Mouse (Mus musculus): ENCODE data around the gene Pla2g15. TPM values are rescaled to one million over a fixed set of nuclear protein-coding genes. Genes with fewer than 3 reads are reported as not detected.
"Not testable (repeated sequence)": the region's sequence is repeated elsewhere in the genome, so short reads cannot be mapped to it uniquely, and the experiment has no call there.

Gene Pla2g15
- polyA plus RNA-seq, 1 experiment from 2014 or later: 12.9 TPM

- Histone ChIP-seq H3K9me3 (replicated peaks) (no peaks in the 10 kb centered on the region), H3K4me2 (no peak overlapping the region), H3K4me3 (no peak overlapping the region), H3K4me1 (peaks cover 13% of the 10 kb centered on the region), H3K9ac (no peak overlapping the region), H3K27ac (peak overlapping the region; percentile 7; the same call in 1 of the 2 replicates), H3K36me3 (ENCODE audit: poor library complexity, severe bottlenecking) (peaks cover 19% of the 10 kb centered on the region), H3K27me3 (no peaks in the 10 kb centered on the region)
- WGBS: 85% methylated on average over 1 of the region's 1 CpGs
- no peak for ATAC-seq
These were observed 27.4 kb downstream of the Pla2g15 start for GRCm38 (mm10) chr8:106177594-106177993.

- no peak for ATAC-seq
- H3K4me1 ChIP-seq: peaks cover 13% of the 10 kb centered on the region
- peaks cover 21% of the 10 kb centered on the region for H3K36me3 ChIP-seq (ENCODE audit: poor library complexity, severe bottlenecking)
- no peak overlapping the region for H3K27ac ChIP-seq
- no peak overlapping the region for H3K4me3 ChIP-seq
- 76% methylated on average over 2 of the region's 2 CpGs for WGBS
- no peak overlapping the region for H3K4me2 ChIP-seq
- H3K9ac ChIP-seq: no peak overlapping the region
- H3K27me3 ChIP-seq: no peaks in the 10 kb centered on the region
- H3K9me3 ChIP-seq (replicated peaks): no peaks in the 10 kb centered on the region
These were observed 28.2 kb downstream of the Pla2g15 start for GRCm38 (mm10) chr8:106178428-106178827.

GRCm38 (mm10) chr8:106185628-106186270, 35.5 kb downstream of the Pla2g15 start:
- H3K4me2 ChIP-seq: no peak overlapping the region
- peaks cover 63% of the 10 kb centered on the region for H3K36me3 ChIP-seq (ENCODE audit: poor library complexity, severe bottlenecking)
- H3K9ac ChIP-seq: no peak overlapping the region
- ATAC-seq: no peak
- WGBS: 88% methylated on average over 8 of the region's 8 CpGs
- H3K4me1 ChIP-seq: no peaks in the 10 kb centered on the region
- no peaks in the 10 kb centered on the region for H3K9me3 ChIP-seq (replicated peaks)
- no peak overlapping the region for H3K27ac ChIP-seq
- no peaks in the 10 kb centered on the region for H3K27me3 ChIP-seq
- H3K4me3 ChIP-seq: no peak overlapping the region

- Histone ChIP-seq H3K9me3 (replicated peaks) (no peaks in the 10 kb centered on the region), H3K36me3 (ENCODE audit: poor library complexity, severe bottlenecking) (peaks cover 69% of the 10 kb centered on the region), H3K27me3 (no peaks in the 10 kb centered on the region), H3K4me2 (no peak overlapping the region), H3K4me1 (no peaks in the 10 kb centered on the region), H3K9ac (no peak overlapping the region), H3K27ac (no peak overlapping the region), H3K4me3 (no peak overlapping the region)
- ATAC-seq: no peak
- WGBS: 94% methylated on average over 3 of the region's 3 CpGs
These were observed 36.2 kb downstream of the Pla2g15 start for GRCm38 (mm10) chr8:106186394-106186793.

GRCm38 (mm10) chr8:106189162-106189561, 39.0 kb downstream of the Pla2g15 start:
- H3K27me3 ChIP-seq: no peaks in the 10 kb centered on the region
- WGBS: 97% methylated on average over 4 of the region's 4 CpGs
- no peak overlapping the region for H3K4me2 ChIP-seq
- no peaks in the 10 kb centered on the region for H3K9me3 ChIP-seq (replicated peaks)
- no peak overlapping the region for H3K9ac ChIP-seq
- no peak for ATAC-seq
- H3K4me1 ChIP-seq: no peaks in the 10 kb centered on the region
- peaks cover 82% of the 10 kb centered on the region for H3K36me3 ChIP-seq (ENCODE audit: poor library complexity, severe bottlenecking)
- no peak overlapping the region for H3K4me3 ChIP-seq
- H3K27ac ChIP-seq: no peak overlapping the region

GRCm38 (mm10) chr8:106191639-106192038, 41.4 kb downstream of the Pla2g15 start:
- H3K4me1 ChIP-seq: no peaks in the 10 kb centered on the region
- H3K27ac ChIP-seq: no peak overlapping the region
- H3K27me3 ChIP-seq: no peaks in the 10 kb centered on the region
- 89% methylated on average over 5 of the region's 5 CpGs for WGBS
- no peak for ATAC-seq
- H3K4me2 ChIP-seq: no peak overlapping the region
- H3K4me3 ChIP-seq: no peak overlapping the region
- H3K36me3 ChIP-seq (ENCODE audit: poor library complexity, severe bottlenecking): peaks cover 90% of the 10 kb centered on the region
- H3K9ac ChIP-seq: no peak overlapping the region
- H3K9me3 ChIP-seq (replicated peaks): no peaks in the 10 kb centered on the region

GRCm38 (mm10) chr8:106193162-106193561, 43.0 kb downstream of the Pla2g15 start:
- H3K9ac ChIP-seq: no peak overlapping the region
- no peak overlapping the region for H3K4me3 ChIP-seq
- H3K4me2 ChIP-seq: no peak overlapping the region
- H3K27ac ChIP-seq: no peak overlapping the region
- ATAC-seq: no peak
- peaks cover 89% of the 10 kb centered on the region for H3K36me3 ChIP-seq (ENCODE audit: poor library complexity, severe bottlenecking)
- no peaks in the 10 kb centered on the region for H3K27me3 ChIP-seq
- 87% methylated on average over 6 of the region's 6 CpGs for WGBS
- H3K4me1 ChIP-seq: no peaks in the 10 kb centered on the region
- no peaks in the 10 kb centered on the region for H3K9me3 ChIP-seq (replicated peaks)

- Histone ChIP-seq H3K4me3 (no peak overlapping the region), H3K9ac (no peak overlapping the region), H3K9me3 (replicated peaks) (no peaks in the 10 kb centered on the region), H3K27ac (no peak overlapping the region), H3K4me1 (no peaks in the 10 kb centered on the region), H3K27me3 (no peaks in the 10 kb centered on the region), H3K4me2 (no peak overlapping the region), H3K36me3 (ENCODE audit: poor library complexity, severe bottlenecking) (peaks cover 91% of the 10 kb centered on the region)
- ATAC-seq: no peak
- WGBS: 90% methylated on average over 5 of the region's 5 CpGs
These were observed 43.9 kb downstream of the Pla2g15 start for GRCm38 (mm10) chr8:106194062-106194461.

GRCm38 (mm10) chr8:106198741-106199140, 48.5 kb downstream of the Pla2g15 start:
- Histone ChIP-seq H3K4me1 (no peaks in the 10 kb centered on the region), H3K27me3 (no peaks in the 10 kb centered on the region), H3K4me2 (no peak overlapping the region), H3K4me3 (no peak overlapping the region), H3K9me3 (replicated peaks) (no peaks in the 10 kb centered on the region), H3K9ac (no peak overlapping the region), H3K27ac (no peak overlapping the region), H3K36me3 (ENCODE audit: poor library complexity, severe bottlenecking) (peaks cover 94% of the 10 kb centered on the region)
- 0% methylated on average over 1 of the region's 1 CpGs for WGBS
- no peak for ATAC-seq

GRCm38 (mm10) chr8:106199596-106199995, 49.4 kb downstream of the Pla2g15 start:
- ATAC-seq; H3K4me3 ChIP-seq; H3K27me3 ChIP-seq; H3K4me1 ChIP-seq; H3K9me3 ChIP-seq (replicated peaks); H3K9ac ChIP-seq; H3K27ac ChIP-seq; H3K4me2 ChIP-seq: not testable (repeated sequence)
- 92% methylated on average over 3 of the region's 3 CpGs for WGBS
- peaks cover 93% of the 10 kb centered on the region for H3K36me3 ChIP-seq (ENCODE audit: poor library complexity, severe bottlenecking)

- Histone ChIP-seq H3K4me2 (peak overlapping the region; percentile 86), H3K27ac (peak overlapping the region; percentile 94), H3K27me3 (no peaks in the 10 kb centered on the region), H3K9me3 (replicated peaks) (no peaks in the 10 kb centered on the region), H3K4me3 (peak overlapping the region; percentile 86), H3K4me1 (peaks cover 20% of the 10 kb centered on the region), H3K36me3 (ENCODE audit: poor library complexity, severe bottlenecking) (peaks cover 50% of the 10 kb centered on the region), H3K9ac (peak overlapping the region; percentile 92)
- peak; percentile 79 for ATAC-seq
- WGBS: under 1% methylated on average over 35 of the region's 35 CpGs
These were observed 60.0 kb downstream of the Pla2g15 start for GRCm38 (mm10) chr8:106210035-106210731.

- peak; percentile 99 for ATAC-seq
- Histone ChIP-seq H3K4me1 (peaks cover 20% of the 10 kb centered on the region), H3K4me2 (peak within 1 kb of the TSS; percentile 86), H3K36me3 (ENCODE audit: poor library complexity, severe bottlenecking) (peaks cover 51% of the 10 kb centered on the region), H3K27ac (peak within 1 kb of the TSS; percentile 94), H3K4me3 (peak within 1 kb of the TSS; percentile 86), H3K9me3 (replicated peaks) (no peaks in the 10 kb centered on the region), H3K9ac (peak within 1 kb of the TSS; percentile 92), H3K27me3 (no peaks in the 10 kb centered on the region)
- WGBS: under 1% methylated on average over 52 of the region's 52 CpGs
These were observed 60.7 kb downstream of the Pla2g15 start, which contains the start of the genes Slc7a6os and Prmt7 for GRCm38 (mm10) chr8:106210821-106211345. Gene Slc7a6os, minus strand, starts transcription at chr8:106210935. Gene Prmt7, plus strand, starts transcription at chr8:106210936.
